Mouse (Mus musculus) left cerebral cortex, postnatal 10 days (tissue): ENCODE data around the gene Prpf6. TPM values are rescaled to one million over a fixed set of nuclear protein-coding genes. Genes with fewer than 3 reads are reported as not detected.
A peak's percentile ranks its signal among the peaks of the same experiment; 100 is the strongest.

Source experiments
- DNase-seq, 2 experiments: peaks; one replicate each; pipeline ENCODE4 v3.0.0; 2021 to 2022; ENCODE audit warnings: low spot score in 2 of 2, mixed read lengths in 1 of 2; ENCODE audit errors: extremely low spot score in 1 of 2
- intact Hi-C: fragments of 180-260 bp; cut with DNase I; formaldehyde crosslinking; loops from one replicate; pipeline ENCODE4 v1.15.1; 2025
- total RNA-seq, 2 experiments: library from RNA; stranded (reverse); gene quantifications; 2 replicates each; pipeline ENCODE4 v1.2.3; 2021

Gene Prpf6
- total RNA-seq, 2 experiments from 2014 or later: 44.9 to 48.8 TPM

- intact Hi-C loops: loop anchor here (5.0 kb wide), 1 partner anchor 56 kb away; the partner anchor contains the start of gene Dnajc5
- peak in 1 of 2 experiments; percentile 16 for DNase-seq
Observed at GRCm38 (mm10) chr2:181577981-181578581, 13.6 kb upstream of the Prpf6 start.

- DNase-seq: no peak
- intact Hi-C loops: loop anchor here (5.0 kb wide), 1 partner anchor 57 kb away; the partner anchor contains the start of gene Dnajc5
Observed at GRCm38 (mm10) chr2:181578790-181579618, 12.7 kb upstream of the Prpf6 start.

- DNase-seq: no peak
- intact Hi-C loops: loop anchor here (5.0 kb wide), 2 partner anchors 57 to 187 kb away; partner anchors contain the start of gene Dnajc5
Observed at GRCm38 (mm10) chr2:181579681-181580080, 12.0 kb upstream of the Prpf6 start.

GRCm38 (mm10) chr2:181580131-181580772 is 11.4 kb upstream of the Prpf6 start:
- no peak for DNase-seq
- intact Hi-C loops: loop anchor here (5.0 kb wide), 1 partner anchor 188 kb away; no protein-coding TSS in a partner anchor

GRCm38 (mm10) chr2:181581016-181581401 is 10.7 kb upstream of the Prpf6 start:
- intact Hi-C loops: loop anchor here (5.0 kb wide), 1 partner anchor 189 kb away; no protein-coding TSS in a partner anchor

GRCm38 (mm10) chr2:181581402-181582120 is 10.1 kb upstream of the Prpf6 start:
- intact Hi-C loops: loop anchor here (5.0 kb wide), 1 partner anchor 189 kb away; no protein-coding TSS in a partner anchor
- DNase-seq: peak; percentile 77 to 90

More at GRCm38 (mm10) chr2:181581016-181581401, 10.7 kb upstream of the Prpf6 start:
- peak; percentile 74 to 84 for DNase-seq

- intact Hi-C loops: loop anchor here (5.0 kb wide), 1 partner anchor 190 kb away; no protein-coding TSS in a partner anchor
- no peak for DNase-seq
Observed at GRCm38 (mm10) chr2:181582358-181582757, 9.3 kb upstream of the Prpf6 start.

- intact Hi-C loops: loop anchor here (5.0 kb wide), 1 partner anchor 191 kb away; no protein-coding TSS in a partner anchor
- DNase-seq: no peak
Observed at GRCm38 (mm10) chr2:181582939-181583338, 8.7 kb upstream of the Prpf6 start.

GRCm38 (mm10) chr2:181583460-181584257 is 8.0 kb upstream of the Prpf6 start:
- no peak for DNase-seq
- intact Hi-C loops: loop anchor here (5.0 kb wide), 1 partner anchor 191 kb away; no protein-coding TSS in a partner anchor

- no peak for DNase-seq
- intact Hi-C loops: loop anchor here (5.0 kb wide), 1 partner anchor 192 kb away; no protein-coding TSS in a partner anchor
Observed at GRCm38 (mm10) chr2:181584411-181584942, 7.2 kb upstream of the Prpf6 start, which contains the start of gene Uckl1. Gene Uckl1 (minus strand): TSS chr2:181584892.

GRCm38 (mm10) chr2:181585506-181585905 is 6.2 kb upstream of the Prpf6 start:
- intact Hi-C loops: no loop called here
- DNase-seq: no peak

- DNase-seq: no peak
- intact Hi-C loops: no loop called here
Observed at GRCm38 (mm10) chr2:181586124-181586523, 5.5 kb upstream of the Prpf6 start.

- DNase-seq: no peak
- intact Hi-C loops: no loop called here
Observed at GRCm38 (mm10) chr2:181587796-181588195, 3.9 kb upstream of the Prpf6 start.

GRCm38 (mm10) chr2:181588229-181588780 is 3.4 kb upstream of the Prpf6 start:
- intact Hi-C loops: no loop called here
- peak in 1 of 2 experiments; percentile 32 for DNase-seq

- intact Hi-C loops: no loop called here
- DNase-seq: no peak
Observed at GRCm38 (mm10) chr2:181589011-181589731, 2.5 kb upstream of the Prpf6 start.

GRCm38 (mm10) chr2:181589732-181590105 is 1.9 kb upstream of the Prpf6 start:
- peak in 1 of 2 experiments; percentile 36 for DNase-seq
- intact Hi-C loops: no loop called here
